Mouse (Mus musculus) midbrain, embryonic 12.5 days (tissue): ENCODE data around the gene Aspscr1. TPM values are rescaled to one million over a fixed set of nuclear protein-coding genes. Genes with fewer than 3 reads are reported as not detected.

Experiments
- ATAC-seq: fragments of 200-750 bp; cut with Nextera tagmentation; 2 replicates; pipeline ENCODE4 v1.8.0; 2017; ENCODE audit warnings: low read depth, moderate TSS enrichment, moderate library complexity; ENCODE audit not compliant: low FRiP score
- H3K27ac ChIP-seq: fragments of 300-500 bp; sonication (generic); replicated peaks from 2 replicates; pipeline ENCODE4 v1.5.1; 2016; ENCODE audit warnings: mild to moderate bottlenecking
- H3K27me3 ChIP-seq: fragments of 300-500 bp; sonication (generic); 2 replicates; pipeline ENCODE4 v1.6.1; 2016; ENCODE audit warnings: mild to moderate bottlenecking
- H3K36me3 ChIP-seq: fragments of 300-500 bp; sonication (generic); 2 replicates; pipeline ENCODE4 v1.6.1; 2016
- H3K4me1 ChIP-seq: fragments of 300-500 bp; sonication (generic); 2 replicates; pipeline ENCODE4 v1.6.1; 2016
- H3K4me2 ChIP-seq: fragments of 300-500 bp; sonication (generic); replicated peaks from 2 replicates; pipeline ENCODE4 v1.6.1; 2016; ENCODE audit warnings: mild to moderate bottlenecking, moderate library complexity
- H3K4me3 ChIP-seq: fragments of 300-500 bp; sonication (generic); 2 replicates; pipeline ENCODE4 v1.5.1; 2016; ENCODE audit warnings: mild to moderate bottlenecking
- H3K9ac ChIP-seq: fragments of 300-500 bp; sonication (generic); replicated peaks from 2 replicates; pipeline ENCODE4 v1.6.1; 2016; ENCODE audit warnings: mild to moderate bottlenecking, moderate library complexity
- H3K9me3 ChIP-seq: fragments of 300-500 bp; sonication (generic); 2 replicates; pipeline ENCODE4 v1.6.1; 2016; ENCODE audit warnings: mild to moderate bottlenecking
- WGBS: fragments of 180-500 bp; shearing (Covaris S2); methylation state at CpG from one replicate; pipeline ENCODE4 v1.1.7; 2016; 5-methylcytosine and 5-hydroxymethylcytosine counted together
- polyA plus RNA-seq: library from polyadenylated mRNA; unstranded; fragments of >200 nt; fragmentation: Nextera tagmentation; extraction: Ambion mirVana; gene quantifications from 2 replicates; pipeline ENCODE4 v1.2.1, GENCODE M21; 2016

The Aspscr1 gene
- polyA plus RNA-seq, 1 experiment from 2014 or later, result 154 TPM

DNA sequence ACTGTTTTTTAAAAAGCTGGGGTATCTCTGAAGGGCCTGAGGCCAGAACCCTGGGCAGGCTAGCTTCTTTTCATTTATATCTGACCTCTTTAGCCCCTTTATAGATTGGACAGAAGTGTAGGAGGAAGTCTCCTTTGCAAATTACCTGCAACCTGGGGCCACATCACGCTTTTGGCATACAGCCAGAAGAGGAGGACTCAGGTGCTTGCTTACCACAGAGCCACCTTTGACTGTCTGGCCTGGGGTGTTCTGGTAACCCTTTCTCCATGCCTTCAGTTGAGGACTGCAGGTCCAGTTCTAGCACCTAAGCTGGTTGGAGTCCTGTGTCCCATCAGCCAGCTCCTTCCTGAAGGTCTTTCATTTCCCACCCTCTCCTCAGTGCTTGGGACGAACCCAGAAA lies 36.8 kb downstream of the Aspscr1 start:
- no peaks in the 10 kb centered on the region for H3K9me3 ChIP-seq
- WGBS, result 71% methylated on average over 2 of the region's 2 CpGs
- H3K27me3 ChIP-seq, result no peaks in the 10 kb centered on the region
- H3K9ac ChIP-seq, result no peak overlapping the region
- ATAC-seq, result no peak
- peaks cover 57% of the 10 kb centered on the region for H3K4me1 ChIP-seq
- no peak overlapping the region for H3K27ac ChIP-seq
- H3K4me3 ChIP-seq, result no peak overlapping the region
- peaks cover 23% of the 10 kb centered on the region; the same call in 1 of the 2 replicates for H3K36me3 ChIP-seq
- H3K4me2 ChIP-seq, result no peak overlapping the region

GRCm38 (mm10) chr11:120710672-120711071 lies 37.9 kb downstream of the Aspscr1 start:
- H3K36me3 ChIP-seq, result peaks cover 24% of the 10 kb centered on the region; the same call in 1 of the 2 replicates
- H3K4me2 ChIP-seq, result no peak overlapping the region
- H3K27me3 ChIP-seq, result no peaks in the 10 kb centered on the region
- H3K27ac ChIP-seq, result no peak overlapping the region
- H3K4me1 ChIP-seq, result peaks cover 58% of the 10 kb centered on the region
- no peak overlapping the region for H3K4me3 ChIP-seq
- 77% methylated on average over 5 of the region's 5 CpGs for WGBS
- H3K9me3 ChIP-seq, result no peaks in the 10 kb centered on the region
- no peak for ATAC-seq
- no peak overlapping the region for H3K9ac ChIP-seq

DNA sequence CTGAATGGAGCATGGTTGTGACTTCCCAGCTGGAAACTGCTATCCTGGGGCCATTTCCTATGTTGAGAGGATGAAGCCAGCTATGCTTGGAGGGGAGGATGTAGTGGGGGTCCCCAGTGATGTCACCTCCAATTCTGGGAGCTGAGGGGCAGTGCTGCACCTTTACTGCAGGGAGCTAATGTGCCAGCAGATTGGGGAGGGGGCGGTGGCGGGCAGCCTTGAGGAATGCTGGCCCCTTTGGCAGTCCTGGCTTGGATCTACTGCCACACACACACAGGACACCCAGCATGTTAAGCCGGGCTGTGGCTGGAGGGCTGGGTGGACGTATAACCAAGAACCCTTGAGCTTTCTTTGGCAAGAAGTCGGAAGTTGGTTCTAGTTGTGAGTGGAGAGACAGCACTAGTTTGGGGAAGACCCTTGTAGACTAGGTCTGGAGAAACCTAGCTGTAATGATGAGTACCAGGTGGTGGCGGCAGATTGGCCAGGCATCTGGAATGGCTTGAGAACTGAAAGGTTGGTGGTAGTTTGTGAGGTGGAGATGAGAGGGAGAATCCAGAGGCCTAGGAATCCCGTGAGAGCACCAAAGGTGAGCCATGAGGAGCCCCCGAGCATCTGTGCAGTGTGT lies 39.3 kb downstream of the Aspscr1 start:
- Histone ChIP-seq H3K36me3 (peaks cover 34% of the 10 kb centered on the region), H3K4me3 (peak overlapping the region; percentile 62; the same call in 1 of the 2 replicates), H3K9ac (peak overlapping the region; percentile 59), H3K27ac (0 out of 2 replicates have a peak overlapping the region, but pooled peaks have one; percentile 65), H3K4me1 (peaks cover 49% of the 10 kb centered on the region), H3K27me3 (no peaks in the 10 kb centered on the region), H3K9me3 (no peaks in the 10 kb centered on the region), H3K4me2 (peak overlapping the region; percentile 84)
- ATAC-seq, result no peak
- WGBS, result 71% methylated on average over 8 of the region's 8 CpGs

DNA sequence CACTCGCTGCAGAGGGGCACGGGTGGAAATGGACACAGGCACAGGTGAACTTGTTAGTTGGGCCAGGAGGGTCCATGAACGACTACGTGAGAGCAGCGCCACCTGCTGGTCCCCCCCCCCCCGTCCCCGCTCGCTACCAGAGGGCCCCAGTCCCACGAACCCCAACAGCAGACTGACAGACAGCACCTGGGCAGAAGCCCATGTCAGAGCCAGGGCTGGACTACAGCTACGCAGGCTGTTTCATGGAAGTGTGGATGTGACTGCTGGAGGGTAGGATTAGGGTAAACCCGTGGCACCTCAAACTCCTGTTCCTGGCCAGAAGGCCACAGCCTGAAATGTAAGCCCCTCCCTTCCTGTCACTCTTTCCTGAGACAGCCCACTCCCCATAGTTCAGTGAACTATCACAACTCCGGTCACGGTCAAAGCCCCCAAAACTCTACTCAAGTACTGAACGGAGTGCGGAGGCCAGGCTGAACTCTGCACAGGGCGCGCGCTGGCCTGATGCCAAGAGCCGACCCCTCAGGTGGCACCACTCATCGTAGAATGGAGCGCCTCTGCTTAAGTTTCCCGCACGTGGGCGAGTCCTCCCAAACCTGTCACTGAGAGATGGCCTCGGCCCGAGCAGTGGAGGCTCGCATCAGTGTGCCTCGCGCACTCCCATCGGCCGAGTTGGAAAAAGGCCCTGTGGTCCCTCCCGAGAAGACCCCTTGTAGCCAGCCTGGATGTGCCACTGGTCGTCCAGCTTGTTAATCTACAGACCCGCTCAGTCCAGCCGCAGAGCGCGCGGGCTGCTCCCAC lies 40.2 kb downstream of the Aspscr1 start:
- Histone ChIP-seq H3K9me3 (no peaks in the 10 kb centered on the region), H3K4me3 (peak overlapping the region; percentile 62), H3K27me3 (no peaks in the 10 kb centered on the region), H3K4me1 (peaks cover 40% of the 10 kb centered on the region), H3K36me3 (peaks cover 42% of the 10 kb centered on the region), H3K27ac (peak overlapping the region; percentile 65), H3K9ac (peak overlapping the region; percentile 59), H3K4me2 (peak overlapping the region; percentile 84)
- ATAC-seq, result peak; percentile 70
- 1% methylated on average over 38 of the region's 38 CpGs for WGBS

DNA sequence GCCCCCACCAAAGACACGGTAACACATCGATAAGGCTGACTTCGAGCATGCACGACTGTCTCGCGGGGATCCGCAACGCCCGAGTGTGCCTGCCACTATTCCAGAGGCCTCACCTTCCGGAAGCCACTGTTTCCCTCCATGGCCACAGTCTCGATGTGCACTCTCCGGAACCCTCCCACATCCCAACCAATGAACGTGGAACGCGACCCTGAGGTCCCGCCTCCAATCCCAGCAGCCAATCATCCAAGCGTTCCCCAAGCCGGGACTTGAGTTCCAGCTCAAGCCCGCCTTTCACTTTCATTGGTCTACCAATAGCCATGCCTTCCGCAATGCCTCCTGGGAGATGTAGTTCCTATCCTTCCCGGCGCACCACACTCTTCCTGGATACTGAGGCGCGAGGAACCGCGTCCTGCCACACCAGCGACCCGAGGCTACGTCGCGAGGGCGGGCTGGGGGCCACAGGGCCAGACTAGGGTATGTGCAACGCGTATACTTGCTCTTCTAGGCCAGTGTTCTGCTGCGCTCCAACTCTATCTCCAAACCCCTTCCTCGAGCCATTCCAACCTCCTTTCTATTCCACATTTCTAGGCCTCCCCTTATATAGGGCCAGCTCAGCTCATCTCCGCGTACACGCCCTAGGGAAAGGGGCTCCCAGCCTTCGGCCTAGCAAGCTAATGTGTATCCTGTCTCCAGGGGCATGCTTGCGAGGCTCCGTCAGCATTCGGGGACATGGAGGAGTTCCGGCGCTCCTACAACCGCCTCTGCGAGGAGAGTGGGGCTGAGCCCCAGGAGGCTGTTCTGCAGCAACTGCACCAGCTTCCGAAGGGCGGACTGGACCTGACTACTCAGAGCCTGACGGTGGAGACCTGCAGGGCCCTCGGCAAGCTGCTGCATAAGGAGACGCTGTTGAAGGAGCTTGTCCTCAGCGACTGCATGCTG lies 41.1 kb downstream of the Aspscr1 start, which contains the start of the genes Cenpx and Lrrc45:
Gene Cenpx, minus strand, starts transcription at position 159 of the 939 bp plus-strand sequence.
Gene Lrrc45, plus strand, starts transcription at position 346 of the 939 bp plus-strand sequence.
- peaks cover 50% of the 10 kb centered on the region for H3K36me3 ChIP-seq
- peak within 1 kb of the TSS; percentile 77 for H3K9ac ChIP-seq
- peaks cover 38% of the 10 kb centered on the region for H3K4me1 ChIP-seq
- peak within 1 kb of the TSS; percentile 62 for H3K4me3 ChIP-seq
- peak within 1 kb of the TSS; percentile 84 for H3K4me2 ChIP-seq
- no peaks in the 10 kb centered on the region for H3K27me3 ChIP-seq
- WGBS, result 3% methylated on average over 53 of the region's 53 CpGs
- ATAC-seq, result peak; percentile 96
- no peaks in the 10 kb centered on the region for H3K9me3 ChIP-seq
- peak within 1 kb of the TSS; percentile 65 for H3K27ac ChIP-seq

- H3K4me2 ChIP-seq, result peak overlapping the region; percentile 84
- peak overlapping the region; percentile 62 for H3K4me3 ChIP-seq
- WGBS, result 65% methylated on average over 10 of the region's 10 CpGs
- H3K27ac ChIP-seq, result 0 out of 2 replicates have a peak overlapping the region, but pooled peaks have one; percentile 5
- H3K27me3 ChIP-seq, result no peaks in the 10 kb centered on the region
- no peak for ATAC-seq
- peaks cover 38% of the 10 kb centered on the region for H3K4me1 ChIP-seq
- no peaks in the 10 kb centered on the region for H3K9me3 ChIP-seq
- H3K9ac ChIP-seq, result peak overlapping the region; percentile 77
- H3K36me3 ChIP-seq, result peaks cover 50% of the 10 kb centered on the region
Observed at GRCm38 (mm10) chr11:120714546-120714945, 41.8 kb downstream of the Aspscr1 start.

GRCm38 (mm10) chr11:120715131-120715530 lies 42.4 kb downstream of the Aspscr1 start:
- no peak for ATAC-seq

DNA sequence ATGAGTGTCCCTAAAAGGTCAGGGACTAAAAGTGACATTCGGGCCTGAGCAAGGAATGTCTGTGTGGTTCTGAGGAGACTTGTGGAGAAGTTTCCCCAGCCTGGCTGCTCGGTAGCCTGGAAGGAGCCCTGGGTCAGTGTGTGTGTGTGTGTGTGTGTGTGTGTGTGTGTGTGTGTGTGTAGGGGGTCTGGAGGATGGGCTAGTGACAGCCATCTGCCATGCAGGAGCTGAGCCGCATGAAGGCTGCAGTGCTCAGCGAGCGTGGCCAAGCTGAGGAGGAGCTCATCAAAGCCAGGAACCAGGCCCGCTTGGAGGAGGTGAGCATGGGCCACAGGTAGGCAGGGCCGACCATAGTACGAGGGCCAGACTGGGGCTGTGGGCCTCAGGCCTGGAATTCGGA lies 46.5 kb downstream of the Aspscr1 start:
- no peak for ATAC-seq
- Histone ChIP-seq H3K27ac (no peak overlapping the region), H3K9me3 (no peaks in the 10 kb centered on the region), H3K4me1 (peaks cover 41% of the 10 kb centered on the region), H3K4me3 (no peak overlapping the region), H3K4me2 (no peak overlapping the region), H3K9ac (no peak overlapping the region), H3K27me3 (peaks cover 38% of the 10 kb centered on the region), H3K36me3 (peaks cover 42% of the 10 kb centered on the region)
- WGBS, result 92% methylated on average over 9 of the region's 9 CpGs

More at GRCm38 (mm10) chr11:120715131-120715530, 42.4 kb downstream of the Aspscr1 start:
- H3K4me1 ChIP-seq, result peaks cover 38% of the 10 kb centered on the region
- WGBS, result 95% methylated on average over 9 of the region's 9 CpGs
- no peaks in the 10 kb centered on the region for H3K9me3 ChIP-seq
- no peak overlapping the region for H3K4me3 ChIP-seq
- peak overlapping the region; percentile 84; the same call in 1 of the 2 replicates for H3K4me2 ChIP-seq
- H3K27me3 ChIP-seq, result peaks cover 5% of the 10 kb centered on the region
- peaks cover 50% of the 10 kb centered on the region for H3K36me3 ChIP-seq
- H3K9ac ChIP-seq, result no peak overlapping the region; the same call in 1 of the 2 replicates
- no peak overlapping the region for H3K27ac ChIP-seq

DNA sequence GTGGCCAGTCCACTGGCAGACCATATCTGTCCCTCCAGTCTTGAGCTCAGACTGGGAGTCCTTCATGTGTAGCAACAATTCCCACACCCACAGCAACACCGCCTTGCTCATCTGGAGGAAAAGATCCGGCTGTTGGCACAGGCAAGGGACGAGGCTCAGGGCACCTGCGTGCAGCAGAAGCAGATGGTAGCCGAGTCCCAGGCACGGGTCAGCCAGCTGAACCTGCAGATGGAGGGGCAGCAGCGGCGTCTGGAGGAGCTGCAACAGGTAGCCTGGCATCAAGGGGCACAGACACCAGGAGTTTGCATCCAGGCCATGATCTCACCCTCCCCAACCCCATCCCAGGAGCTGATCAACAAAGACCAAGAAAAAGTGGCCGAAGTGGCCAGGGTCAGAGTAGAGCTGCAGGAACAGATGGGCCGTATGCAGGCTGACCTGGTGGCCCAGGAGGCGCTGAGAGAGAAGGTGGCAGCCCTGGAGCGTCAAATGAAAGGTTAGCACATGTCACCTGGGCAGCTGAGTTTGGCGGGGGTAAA lies 47.1 kb downstream of the Aspscr1 start:
- peaks cover 34% of the 10 kb centered on the region for H3K4me1 ChIP-seq
- H3K4me3 ChIP-seq, result no peak overlapping the region
- no peak overlapping the region; the same call in 1 of the 2 replicates for H3K9ac ChIP-seq
- peak overlapping the region; percentile 87; the same call in 1 of the 2 replicates for H3K4me2 ChIP-seq
- ATAC-seq, result no peak
- no peak overlapping the region for H3K27ac ChIP-seq
- peaks cover 42% of the 10 kb centered on the region for H3K36me3 ChIP-seq
- H3K27me3 ChIP-seq, result peaks cover 40% of the 10 kb centered on the region
- WGBS, result 90% methylated on average over 13 of the region's 13 CpGs
- no peaks in the 10 kb centered on the region for H3K9me3 ChIP-seq

DNA sequence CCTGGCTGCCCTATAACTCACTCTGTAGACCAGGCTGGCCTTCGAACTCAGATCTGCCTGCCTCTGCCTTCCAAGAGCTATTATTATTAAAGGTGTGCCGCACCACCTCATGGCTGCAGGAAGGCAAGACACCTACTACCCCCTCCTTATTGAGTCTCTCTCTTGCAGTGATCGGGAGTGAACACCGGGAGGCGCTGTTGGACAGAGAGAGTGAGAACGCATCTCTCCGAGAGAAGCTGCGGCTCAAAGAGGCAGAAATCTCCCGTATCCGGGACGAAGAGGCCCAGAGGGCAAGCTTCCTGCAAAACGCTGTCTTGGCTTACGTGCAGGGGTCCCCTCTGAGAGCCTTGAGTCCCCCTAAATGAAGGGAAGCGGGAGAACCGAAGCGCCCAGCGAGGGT lies 47.7 kb downstream of the Aspscr1 start:
- Histone ChIP-seq H3K9me3 (no peaks in the 10 kb centered on the region), H3K9ac (peak overlapping the region; percentile 89), H3K4me1 (peaks cover 29% of the 10 kb centered on the region), H3K27ac (0 out of 2 replicates have a peak overlapping the region, but pooled peaks have one; percentile 42), H3K4me3 (peak overlapping the region; percentile 71), H3K27me3 (peaks cover 45% of the 10 kb centered on the region), H3K36me3 (peaks cover 42% of the 10 kb centered on the region), H3K4me2 (peak overlapping the region; percentile 87)
- WGBS, result 9% methylated on average over 17 of the region's 17 CpGs
- ATAC-seq, result peak; percentile 24; the same call in 1 of the 2 replicates
